Mouse (Mus musculus) megakaryocyte, embryonic 14.5 days (primary cell): ENCODE measurements around the gene Tcte2.

Experiments
- FLI1 ChIP-seq: IDR thresholded peaks from 2 replicates; pipeline ENCODE4 v1.6.1; 2012; ENCODE audit warnings: low read length, inconsistent platforms, mixed read lengths
- GATA1 ChIP-seq: IDR thresholded peaks from 3 replicates; pipeline ENCODE4 v1.6.1; 2012; ENCODE audit warnings: mixed read lengths, low read length, inconsistent platforms, borderline replicate concordance

DNA sequence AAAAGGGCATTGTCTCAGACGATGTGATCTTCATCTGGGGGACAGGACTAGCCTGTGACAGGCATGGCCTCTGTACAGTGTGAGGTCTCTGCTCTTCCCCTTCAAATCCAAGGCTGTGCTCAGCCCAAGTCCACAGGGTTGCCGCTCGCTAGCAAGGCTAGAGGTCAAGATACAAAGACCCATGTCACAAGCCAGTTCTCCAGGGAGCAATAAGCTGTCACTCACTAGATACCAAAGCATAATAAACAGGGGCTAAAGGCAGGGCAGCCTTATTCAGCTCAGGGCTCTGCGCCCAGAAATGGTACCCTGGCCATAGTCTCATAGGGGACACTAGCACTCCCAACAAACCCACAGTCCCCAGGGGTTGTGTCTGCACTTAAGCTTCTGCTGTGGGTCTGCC lies 86.0 kb downstream of the Tcte2 start:
- TF ChIP-seq GATA1 (no peak), FLI1 (no peak)
